In genomic region chr2:130839528-130839873, GRCm38 (mm10) we compare ENCODE assay signal across 8 mouse cellular contexts.
DNase-seq lines count a peak whose midpoint lies in the region; ATAC-seq and TF ChIP-seq lines count a peak whose summit lies in the region.

No protein-coding gene starts in this region.

- TF ChIP-seq CTCF in ES-Bruce4 (IDR thresholded peaks at IDR 0.05; ENCODE audit: low read depth, low read length), result no peak
- peak; percentile 53 for TF ChIP-seq CTCF in intestine, postnatal 0 days (IDR thresholded peaks at IDR 0.05; ENCODE audit: low read depth)

- no peak for DNase-seq in heart, adult 8-10 months (ENCODE audit: low spot score)
- no peak for DNase-seq in spleen, postnatal 14 days (ENCODE audit: low spot score in 2 of 2)
- DNase-seq in cerebellum, adult 9-11 months, result no peak

- peak overlapping the region; percentile 90 for H3K4me3 ChIP-seq in heart, embryonic 15.5 days
- H3K4me3 ChIP-seq in ES-Bruce4 (ENCODE audit: low read depth, low read length), result peak overlapping the region; percentile 84
- peak overlapping the region; percentile 84 for H3K4me3 ChIP-seq in embryonic facial prominence, embryonic 15.5 days (replicated peaks)
- H3K4me3 ChIP-seq in intestine, postnatal 0 days (ENCODE audit: low read depth, low read length), result peak overlapping the region; percentile 91
- H3K4me3 ChIP-seq in neural tube, embryonic 12.5 days, result peak overlapping the region; percentile 96

- under 1% methylated on average over 19 of the region's 19 CpGs for WGBS in heart, embryonic 15.5 days
- under 1% methylated on average over 19 of the region's 19 CpGs for WGBS in embryonic facial prominence, embryonic 15.5 days
- under 1% methylated on average over 19 of the region's 19 CpGs for WGBS in intestine, postnatal 0 days
- WGBS in neural tube, embryonic 12.5 days, result 1% methylated on average over 19 of the region's 19 CpGs

- H3K27me3 ChIP-seq in heart, embryonic 15.5 days, result no peaks in the 10 kb centered on the region
- H3K27me3 ChIP-seq in ES-Bruce4 (ENCODE audit: control insufficient read depth, insufficient read depth, low read length, poor library complexity, severe bottlenecking), result no peaks in the 10 kb centered on the region; the same call in 1 of the 2 replicates
- no peaks in the 10 kb centered on the region for H3K27me3 ChIP-seq in embryonic facial prominence, embryonic 15.5 days
- no peaks in the 10 kb centered on the region for H3K27me3 ChIP-seq in intestine, postnatal 0 days (replicated peaks; ENCODE audit: control insufficient read depth, insufficient read depth, low read length)
- no peaks in the 10 kb centered on the region for H3K27me3 ChIP-seq in neural tube, embryonic 12.5 days (replicated peaks)

- H3K9ac ChIP-seq in heart, embryonic 15.5 days, result peak overlapping the region; percentile 92
- peak overlapping the region; percentile 81 for H3K9ac ChIP-seq in ES-Bruce4 (ENCODE audit: low read depth, poor library complexity, severe bottlenecking)
- peak overlapping the region; percentile 89 for H3K9ac ChIP-seq in embryonic facial prominence, embryonic 15.5 days
- peak overlapping the region; percentile 63 for H3K9ac ChIP-seq in intestine, postnatal 0 days (ENCODE audit: low read depth, low read length)
- peak overlapping the region; percentile 91 for H3K9ac ChIP-seq in neural tube, embryonic 12.5 days

- H3K9me3 ChIP-seq in heart, embryonic 15.5 days (replicated peaks), result no peaks in the 10 kb centered on the region
- H3K9me3 ChIP-seq in ES-Bruce4 (replicated peaks; ENCODE audit: control insufficient read depth, insufficient read depth, low read length, poor library complexity, severe bottlenecking), result no peaks in the 10 kb centered on the region
- no peaks in the 10 kb centered on the region for H3K9me3 ChIP-seq in embryonic facial prominence, embryonic 15.5 days (replicated peaks)
- H3K9me3 ChIP-seq in intestine, postnatal 0 days (ENCODE audit: control insufficient read depth), result no peaks in the 10 kb centered on the region
- no peaks in the 10 kb centered on the region for H3K9me3 ChIP-seq in neural tube, embryonic 12.5 days

- H3K27ac ChIP-seq in heart, embryonic 15.5 days, result peak overlapping the region; percentile 92
- no peak overlapping the region for H3K27ac ChIP-seq in ES-Bruce4 (ENCODE audit: insufficient read depth, low read length)
- H3K27ac ChIP-seq in embryonic facial prominence, embryonic 15.5 days (replicated peaks), result peak overlapping the region; percentile 97
- peak overlapping the region; percentile 71 for H3K27ac ChIP-seq in intestine, postnatal 0 days (ENCODE audit: low read depth, low read length)
- peak overlapping the region; percentile 96 for H3K27ac ChIP-seq in neural tube, embryonic 12.5 days

- no peak for TF ChIP-seq POLR2A in ES-Bruce4 (IDR thresholded peaks at IDR 0.05; ENCODE audit: insufficient read depth, low read length)

- H3K4me2 ChIP-seq in heart, embryonic 15.5 days, result peak overlapping the region; percentile 62
- H3K4me2 ChIP-seq in embryonic facial prominence, embryonic 15.5 days (replicated peaks), result peak overlapping the region; percentile 81
- H3K4me2 ChIP-seq in intestine, postnatal 0 days (replicated peaks; ENCODE audit: low read depth), result peak overlapping the region; percentile 84
- H3K4me2 ChIP-seq in neural tube, embryonic 12.5 days (replicated peaks), result peak overlapping the region; percentile 81

- H3K4me1 ChIP-seq in heart, embryonic 15.5 days (replicated peaks), result peaks cover 27% of the 10 kb centered on the region
- no peaks in the 10 kb centered on the region for H3K4me1 ChIP-seq in ES-Bruce4 (ENCODE audit: control insufficient read depth, insufficient read depth, low read length)
- H3K4me1 ChIP-seq in embryonic facial prominence, embryonic 15.5 days, result peaks cover 12% of the 10 kb centered on the region
- H3K4me1 ChIP-seq in intestine, postnatal 0 days (replicated peaks; ENCODE audit: control insufficient read depth, insufficient read depth, low read length), result no peaks in the 10 kb centered on the region; the same call in 1 of the 2 replicates
- H3K4me1 ChIP-seq in neural tube, embryonic 12.5 days, result peaks cover 4% of the 10 kb centered on the region

- TF ChIP-seq EP300 in ES-Bruce4 (IDR thresholded peaks at IDR 0.05; ENCODE audit: insufficient read depth, low read depth, low read length), result no peak

- H3K36me3 ChIP-seq in heart, embryonic 15.5 days, result peaks cover 20% of the 10 kb centered on the region; the same call in 1 of the 2 replicates
- no peaks in the 10 kb centered on the region for H3K36me3 ChIP-seq in ES-Bruce4 (ENCODE audit: control insufficient read depth, insufficient read depth, low read length, poor library complexity, severe bottlenecking)
- H3K36me3 ChIP-seq in embryonic facial prominence, embryonic 15.5 days, result no peaks in the 10 kb centered on the region
- peaks cover 9% of the 10 kb centered on the region; the same call in 1 of the 2 replicates for H3K36me3 ChIP-seq in intestine, postnatal 0 days (ENCODE audit: control insufficient read depth, insufficient read depth)
- H3K36me3 ChIP-seq in neural tube, embryonic 12.5 days, result peaks cover 12% of the 10 kb centered on the region; the same call in 1 of the 2 replicates

- ATAC-seq in heart, embryonic 15.5 days (replicated peaks; ENCODE audit: insufficient number of reproducible peaks, insufficient read depth, low FRiP score, low read depth), result peak; percentile 18
- 0 out of 2 replicates have a peak, but pooled peaks have one; percentile 15 for ATAC-seq in embryonic facial prominence, embryonic 15.5 days (ENCODE audit: insufficient number of reproducible peaks, low FRiP score, low TSS enrichment, low read depth)
- peak; percentile 26 for ATAC-seq in intestine, postnatal 0 days
- peak; percentile 51 for ATAC-seq in neural tube, embryonic 12.5 days (ENCODE audit: low FRiP score, low read depth)
